Mouse (Mus musculus) ES-E14 (cell line): ENCODE results near the gene Fancc.

ENCODE experiments used
- CHD2 ChIP-seq: IDR thresholded peaks from 2 replicates; pipeline ENCODE4 v1.6.1; 2014; ENCODE audit warnings: mild to moderate bottlenecking, low read depth, low read length, inconsistent platforms
- HCFC1 ChIP-seq: IDR thresholded peaks from 2 replicates; pipeline ENCODE4 v1.6.1; 2012; ENCODE audit warnings: low read length, inconsistent platforms, borderline replicate concordance; ENCODE audit not compliant: insufficient read depth
- MAFK ChIP-seq: IDR thresholded peaks from 2 replicates; pipeline ENCODE4 v1.6.1; 2014; ENCODE audit warnings: mild to moderate bottlenecking, low read depth, low read length, inconsistent platforms; ENCODE audit not compliant: insufficient read depth
- ZC3H11A ChIP-seq: IDR thresholded peaks from 2 replicates; pipeline ENCODE4 v1.6.1; 2012; ENCODE audit warnings: low read depth, mild to moderate bottlenecking, inconsistent platforms, low read length, borderline replicate concordance
- ZNF384 ChIP-seq: IDR thresholded peaks from 2 replicates; pipeline ENCODE4 v1.6.1; 2012; ENCODE audit warnings: low read depth, low read length, inconsistent platforms

DNA sequence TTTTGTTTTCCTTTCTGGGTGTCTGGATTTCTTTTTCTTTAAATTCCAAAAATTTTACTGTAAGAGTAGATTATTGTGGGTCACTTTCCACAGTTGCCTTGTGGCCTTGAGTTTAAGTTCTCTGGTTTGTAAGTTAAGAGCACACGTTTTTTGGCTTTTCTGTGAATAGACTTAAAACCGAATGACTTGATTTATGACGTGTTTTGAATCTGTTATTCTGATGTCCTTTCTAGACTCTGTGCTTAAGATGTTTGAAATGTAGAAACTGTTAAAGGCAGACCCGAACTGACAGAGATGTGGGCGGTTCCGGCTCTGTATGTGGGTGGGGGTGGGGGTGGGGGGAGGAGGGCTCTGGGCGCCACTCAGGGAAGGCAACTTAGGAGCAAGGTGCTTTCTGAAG is 250.0 kb downstream of the Fancc start:
- TF ChIP-seq CHD2: no peak
- TF ChIP-seq ZNF384: no peak
- no peak for TF ChIP-seq MAFK
- no peak for TF ChIP-seq HCFC1
- TF ChIP-seq ZC3H11A: no peak
